Mouse (Mus musculus) B cell, adult 62 days (primary cell): ENCODE results near the gene Gatm. TPM values are rescaled to one million over a fixed set of nuclear protein-coding genes. Genes with fewer than 3 reads are reported as not detected.

Experiments used
- total RNA-seq: library from RNA; stranded (reverse); gene quantifications from 4 replicates; pipeline ENCODE4 v1.2.4, GENCODE M21; 2023

Gene Gatm
- total RNA-seq = 0.55 to 1.3 TPM (median 0.80 TPM) in 4 replicates

DNA sequence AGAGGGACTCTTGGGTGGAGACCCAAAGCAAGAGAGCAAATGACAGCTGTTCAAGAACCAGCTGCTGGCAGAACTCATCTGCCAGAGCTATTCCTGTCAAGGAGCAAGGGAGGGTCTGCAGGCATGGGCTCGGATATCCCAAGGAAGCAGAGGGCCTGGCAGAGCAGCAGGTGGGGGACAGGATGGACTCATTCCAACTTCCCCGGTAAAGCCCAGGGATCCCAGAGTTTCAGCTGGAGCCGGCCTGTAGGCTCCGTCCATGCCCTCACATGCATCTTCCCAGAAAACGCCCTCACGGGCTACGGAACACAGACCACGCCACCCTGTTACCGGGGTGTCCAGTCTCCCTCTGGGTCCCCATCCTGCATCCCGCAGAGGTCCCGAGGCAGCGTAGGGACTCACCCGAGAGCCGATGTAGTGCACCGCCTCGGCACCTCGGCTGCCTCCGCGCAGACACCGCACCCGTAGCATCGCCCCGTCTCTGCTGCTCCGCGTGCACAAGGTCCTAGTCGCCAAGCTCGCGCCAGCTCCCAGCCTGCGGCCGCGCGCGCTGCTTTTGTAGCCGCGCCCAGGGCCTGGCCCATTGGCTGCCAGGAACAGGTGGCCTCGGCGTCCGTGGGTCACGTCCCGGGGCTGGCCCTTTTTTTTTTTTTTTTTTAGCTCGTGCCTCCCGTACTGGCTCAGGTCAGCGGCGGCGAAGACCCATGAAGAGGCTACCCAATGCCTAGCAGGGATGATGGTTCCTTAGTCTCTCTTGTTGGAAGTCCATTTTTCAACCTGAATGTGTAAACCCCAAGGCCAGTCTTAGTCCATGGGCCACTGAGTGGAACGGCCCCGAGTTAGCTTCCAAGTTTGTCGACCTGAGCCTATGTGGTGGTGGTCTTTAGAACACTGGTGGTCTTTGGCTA lies at the start of gene Gatm:
Gatm (minus strand) TSS at position 558 of the 908 bp plus-strand sequence.

DNA sequence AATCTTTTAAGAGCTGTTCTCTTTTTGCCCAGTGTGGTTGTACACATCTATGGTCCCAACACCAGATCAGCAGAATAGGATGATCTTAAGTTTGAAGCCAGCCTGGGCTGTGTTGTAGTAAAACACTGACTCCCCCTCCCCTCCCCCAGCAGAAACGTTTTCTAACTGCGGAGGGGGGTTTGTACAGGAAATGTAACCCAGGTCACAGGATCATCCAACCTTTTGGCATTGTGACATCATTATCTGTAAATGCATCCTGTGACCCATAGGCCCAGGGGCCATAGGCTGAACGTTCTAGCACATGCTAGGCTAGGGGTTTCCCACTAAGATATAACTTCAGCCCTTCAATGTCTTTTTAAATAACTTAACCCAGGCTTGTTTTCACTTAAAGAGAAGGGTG lies 25.6 kb upstream of the Gatm start, which contains the start of gene AA467197:
AA467197 (plus strand) TSS at position 301 of the 400 bp plus-strand sequence.

Other genes with a start within 250 kb of the Gatm start
- 2.6 to 4.6 TPM (median 3.8 TPM) in 4 replicates for gene Shf, start 242.1 kb downstream of the Gatm start, total RNA-seq
- 106 to 123 TPM (median 108 TPM) in 4 replicates for gene Slc28a2, start 184.8 kb downstream of the Gatm start, total RNA-seq
- gene Gm14085, start 126.4 kb downstream of the Gatm start, total RNA-seq = 1.4 to 2.9 TPM (median 2.3 TPM) in 4 replicates
- 7.0 to 10.4 TPM (median 7.7 TPM) in 4 replicates for gene AA467197, start 25.7 kb upstream of the Gatm start, total RNA-seq
- 13.9 to 15.3 TPM (median 14.6 TPM) in 4 replicates for gene Slc30a4, start 91.4 kb upstream of the Gatm start, total RNA-seq
- 21.1 to 28.9 TPM (median 25.0 TPM) in 4 replicates for gene Bloc1s6, start 127.2 kb upstream of the Gatm start, total RNA-seq
- gene Sqor, start 153.9 kb upstream of the Gatm start, total RNA-seq = 1.3 to 2.9 TPM in 2 of 4 replicates, not detected in the others